7 mouse cellular contexts compared by ENCODE assay signal in genomic region chr10:95894036-95894855, GRCm38 (mm10). TPM values are rescaled to one million over a fixed set of nuclear protein-coding genes. Genes with fewer than 3 reads are reported as not detected.
DNase-seq lines count a peak whose midpoint lies in the region; ATAC-seq and TF ChIP-seq lines count a peak whose summit lies in the region.

No protein-coding gene starts in this region.

- peak overlapping the region; percentile 36 for H3K4me3 ChIP-seq in left cerebral cortex, adult 2 months
- H3K4me3 ChIP-seq in heart, embryonic 15.5 days: peak overlapping the region; percentile 45
- peak overlapping the region; percentile 37 for H3K4me3 ChIP-seq in limb, embryonic 13.5 days
- H3K4me3 ChIP-seq in neural tube, embryonic 15.5 days (replicated peaks): peak overlapping the region; percentile 31

- intact Hi-C loops in left cerebral cortex, adult 2 months (cut with DNase I): loop anchor here (1.0 to 2.0 kb wide), 3 partner anchors 33 to 405 kb away; no protein-coding TSS in a partner anchor

- H3K4me2 ChIP-seq in heart, embryonic 15.5 days: peak overlapping the region; percentile 65
- peak overlapping the region; percentile 61 for H3K4me2 ChIP-seq in limb, embryonic 13.5 days (replicated peaks)
- H3K4me2 ChIP-seq in neural tube, embryonic 15.5 days: peak overlapping the region; percentile 56

- ATAC-seq in common myeloid progenitor, adult 5-6 weeks (replicated peaks; ENCODE audit: low read depth, poor library complexity, severe bottlenecking): peak; percentile 34; the same call in 1 of the 2 replicates
- no peak for ATAC-seq in heart, embryonic 15.5 days (replicated peaks; ENCODE audit: insufficient number of reproducible peaks, insufficient read depth, low FRiP score, low read depth)
- no peak for ATAC-seq in limb, embryonic 13.5 days (ENCODE audit: low FRiP score, low read depth)
- ATAC-seq in neural tube, embryonic 15.5 days (ENCODE audit: low FRiP score): peak; percentile 50

- TF ChIP-seq CTCF in left cerebral cortex, adult 2 months (IDR thresholded peaks at IDR 0.05): no peak

- WGBS in heart, embryonic 15.5 days: 15% methylated on average over 17 of the region's 17 CpGs
- 38% methylated on average over 17 of the region's 17 CpGs for WGBS in limb, embryonic 13.5 days
- WGBS in neural tube, embryonic 15.5 days: 40% methylated on average over 17 of the region's 17 CpGs

- H3K36me3 ChIP-seq in heart, embryonic 15.5 days: no peaks in the 10 kb centered on the region
- no peaks in the 10 kb centered on the region for H3K36me3 ChIP-seq in limb, embryonic 13.5 days
- no peaks in the 10 kb centered on the region for H3K36me3 ChIP-seq in neural tube, embryonic 15.5 days

- H3K27me3 ChIP-seq in heart, embryonic 15.5 days: no peaks in the 10 kb centered on the region
- H3K27me3 ChIP-seq in limb, embryonic 13.5 days: no peaks in the 10 kb centered on the region
- H3K27me3 ChIP-seq in neural tube, embryonic 15.5 days (replicated peaks): no peaks in the 10 kb centered on the region

- peaks cover 3% of the 10 kb centered on the region for H3K4me1 ChIP-seq in heart, embryonic 15.5 days (replicated peaks)
- peaks cover 8% of the 10 kb centered on the region; the same call in 1 of the 2 replicates for H3K4me1 ChIP-seq in limb, embryonic 13.5 days
- peaks cover 7% of the 10 kb centered on the region; the same call in 1 of the 2 replicates for H3K4me1 ChIP-seq in neural tube, embryonic 15.5 days

- H3K9me3 ChIP-seq in heart, embryonic 15.5 days (replicated peaks): no peaks in the 10 kb centered on the region
- H3K9me3 ChIP-seq in limb, embryonic 13.5 days: no peaks in the 10 kb centered on the region
- no peaks in the 10 kb centered on the region for H3K9me3 ChIP-seq in neural tube, embryonic 15.5 days (replicated peaks)

- H3K9ac ChIP-seq in heart, embryonic 15.5 days: peak overlapping the region; percentile 40
- peak overlapping the region; percentile 50 for H3K9ac ChIP-seq in limb, embryonic 13.5 days
- H3K9ac ChIP-seq in neural tube, embryonic 15.5 days (replicated peaks): peak overlapping the region; percentile 37; the same call in 1 of the 2 replicates

- DNase-seq in left cerebral cortex, adult 2 months (ENCODE audit: extremely low spot score in 1 of 2, low spot score in 2 of 2): peak; percentile 12 to 28
- DNase-seq in left cerebral cortex, adult 9 months (ENCODE audit: low spot score in 2 of 2): no peak
- DNase-seq in adrenal gland, adult (ENCODE audit: inconsistent age in 2 of 2, low spot score in 1 of 2): no peak

- peak overlapping the region; percentile 33; the same call in 1 of the 2 replicates for H3K27ac ChIP-seq in left cerebral cortex, adult 2 months
- peak overlapping the region; percentile 21; the same call in 1 of the 2 replicates for H3K27ac ChIP-seq in heart, embryonic 15.5 days
- H3K27ac ChIP-seq in limb, embryonic 13.5 days: no peak overlapping the region
- H3K27ac ChIP-seq in neural tube, embryonic 15.5 days (replicated peaks): peak overlapping the region; percentile 54

RNA-seq across cellular contexts. Expression of gene Eea1, which starts 46.2 kb away (rescaled TPM):
- total RNA-seq in left cerebral cortex, adult 2 months (2021): 10 to 100 TPM; 34.3 to 34.4 TPM
- 40.1 and 48.6 TPM in 2 replicates for total RNA-seq in common myeloid progenitor, adult 5-6 weeks (2017)
- 17.4 and 18.4 TPM in 2 replicates for polyA plus RNA-seq in heart, embryonic 15.5 days (2015; fragmentation: Nextera tagmentation; extraction: Ambion mirVana)
- polyA plus RNA-seq in limb, embryonic 13.5 days (2015; fragmentation: Nextera tagmentation; extraction: Ambion mirVana): 17.6 and 19.4 TPM in 2 replicates
- polyA plus RNA-seq in neural tube, embryonic 15.5 days (2015; fragmentation: Nextera tagmentation; extraction: Ambion mirVana): 24.9 and 25.6 TPM in 2 replicates

RNA-seq across cellular contexts. Expression of gene Gm33543, which starts 51.5 kb away (rescaled TPM):
- not detected for total RNA-seq in left cerebral cortex, adult 2 months (2021)
- total RNA-seq in common myeloid progenitor, adult 5-6 weeks (2017): not detected in 2 replicates
- polyA plus RNA-seq in heart, embryonic 15.5 days (2015; fragmentation: Nextera tagmentation; extraction: Ambion mirVana): not detected in 2 replicates
- not detected in 2 replicates for polyA plus RNA-seq in limb, embryonic 13.5 days (2015; fragmentation: Nextera tagmentation; extraction: Ambion mirVana)
- polyA plus RNA-seq in neural tube, embryonic 15.5 days (2015; fragmentation: Nextera tagmentation; extraction: Ambion mirVana): not detected in 2 replicates

Comparison
In these comparisons a context has a peak if more than half of its experiments do, and no peak if none do; other contexts are left out.
1. DNase-seq: peak in left cerebral cortex, adult 2 months (2 of 2); none in left cerebral cortex, adult 9 months (0 of 2) and adrenal gland, adult (0 of 2).
2. ATAC-seq: peak in common myeloid progenitor, adult 5-6 weeks (single experiment) and neural tube, embryonic 15.5 days (single experiment); none in heart, embryonic 15.5 days (single experiment) and limb, embryonic 13.5 days (single experiment).
3. Peak in every context shown above with its lines, with median percentiles within 50 percentile points of each other: H3K4me3 ChIP-seq, H3K4me2 ChIP-seq and H3K9ac ChIP-seq.